Comparison of ENCODE assay signal across 8 mouse cellular contexts in genomic region chr4:147936331-147936954, GRCm38 (mm10). TPM values are rescaled to one million over a fixed set of nuclear protein-coding genes. Genes with fewer than 3 reads are reported as not detected.
DNase-seq lines count a peak whose midpoint lies in the region; ATAC-seq lines count a peak whose summit lies in the region.

Gene Plod1, minus strand, starts transcription at chr4:147936767.

- H3K4me3 ChIP-seq in embryonic facial prominence, embryonic 13.5 days: peak within 1 kb of the TSS; percentile 82
- peak within 1 kb of the TSS; percentile 64 for H3K4me3 ChIP-seq in midbrain, embryonic 10.5 days

- DNase-seq in 3T3-L1 (ENCODE audit: low read depth, low spot score): peak; percentile 69
- DNase-seq in adrenal gland, postnatal 25 days: peak; percentile 88
- DNase-seq in heart, adult 11 months: peak; percentile 99
- peak; percentile 85 for DNase-seq in kidney, adult 11 months
- DNase-seq in left cerebral cortex, postnatal 4 days: peak; percentile 72
- peak; percentile 77 for DNase-seq in midbrain, embryonic 10.5 days (ENCODE audit: low spot score)
- peak; percentile 69 for DNase-seq in skeletal muscle tissue, adult 2 months (ENCODE audit: low read depth, low spot score)

- H3K9me3 ChIP-seq in embryonic facial prominence, embryonic 13.5 days: no peaks in the 10 kb centered on the region
- no peaks in the 10 kb centered on the region for H3K9me3 ChIP-seq in midbrain, embryonic 10.5 days (replicated peaks)

- WGBS in embryonic facial prominence, embryonic 13.5 days: under 1% methylated on average over 51 of the region's 51 CpGs
- under 1% methylated on average over 51 of the region's 51 CpGs for WGBS in midbrain, embryonic 10.5 days

- H3K4me1 ChIP-seq in embryonic facial prominence, embryonic 13.5 days: peaks cover 66% of the 10 kb centered on the region
- H3K4me1 ChIP-seq in midbrain, embryonic 10.5 days: peaks cover 33% of the 10 kb centered on the region

- H3K36me3 ChIP-seq in embryonic facial prominence, embryonic 13.5 days: peaks cover 8% of the 10 kb centered on the region; the same call in 1 of the 2 replicates
- no peaks in the 10 kb centered on the region for H3K36me3 ChIP-seq in midbrain, embryonic 10.5 days

- peak within 1 kb of the TSS; percentile 89 for H3K9ac ChIP-seq in embryonic facial prominence, embryonic 13.5 days

- H3K4me2 ChIP-seq in embryonic facial prominence, embryonic 13.5 days: peak within 1 kb of the TSS; percentile 78

- no peaks in the 10 kb centered on the region for H3K27me3 ChIP-seq in embryonic facial prominence, embryonic 13.5 days
- peaks cover 11% of the 10 kb centered on the region; the same call in 1 of the 2 replicates for H3K27me3 ChIP-seq in midbrain, embryonic 10.5 days (ENCODE audit: low read depth, poor library complexity, severe bottlenecking)

- intact Hi-C loops in left cerebral cortex, postnatal 4 days (cut with DNase I): no loop called here

- ATAC-seq in embryonic facial prominence, embryonic 13.5 days (ENCODE audit: insufficient number of reproducible peaks, insufficient read depth, low FRiP score, low TSS enrichment, low read depth): peak; percentile 54; the same call in 1 of the 2 replicates

- H3K27ac ChIP-seq in embryonic facial prominence, embryonic 13.5 days: peak within 1 kb of the TSS; percentile 87
- peak within 1 kb of the TSS; percentile 79 for H3K27ac ChIP-seq in midbrain, embryonic 10.5 days (replicated peaks)

RNA-seq across cellular contexts. Expression of gene Plod1, which starts in this region (rescaled TPM):
- total RNA-seq in adrenal gland, postnatal 25 days (2021): 41.0 and 43.3 TPM in 2 replicates
- polyA plus RNA-seq in embryonic facial prominence, embryonic 13.5 days (2015; fragmentation: Nextera tagmentation; extraction: Ambion mirVana): 68.6 and 76.3 TPM in 2 replicates
- total RNA-seq in left cerebral cortex, postnatal 4 days (2021): 10 to 100 TPM; 15.2 to 16.0 TPM
- 26.9 and 28.2 TPM in 2 replicates for polyA plus RNA-seq in midbrain, embryonic 10.5 days (2016; fragmentation: Nextera tagmentation; extraction: Ambion mirVana)

Comparison
In these comparisons a context has a peak if more than half of its experiments do, and no peak if none do; other contexts are left out.
1. Peak in every context shown above with its lines: DNase-seq, ATAC-seq, H3K4me3 ChIP-seq and H3K27ac ChIP-seq.